8 mouse cellular contexts compared by ENCODE assay signal in genomic region chr17:25844396-25844901, GRCm38 (mm10). TPM values are rescaled to one million over a fixed set of nuclear protein-coding genes. Genes with fewer than 3 reads are reported as not detected.
DNase-seq lines count a peak whose midpoint lies in the region; ATAC-seq and TF ChIP-seq lines count a peak whose summit lies in the region.

Gene Rhot2, minus strand, starts transcription at chr17:25844851.

- peaks cover 77% of the 10 kb centered on the region for H3K36me3 ChIP-seq in heart, embryonic 10.5 days
- peaks cover 51% of the 10 kb centered on the region for H3K36me3 ChIP-seq in kidney, embryonic 16.5 days (ENCODE audit: insufficient read depth, low read length)
- 0 out of 2 replicates have a peak, but pooled peaks cover 2% of the 10 kb centered on the region for H3K36me3 ChIP-seq in liver, adult 2 months (ENCODE audit: control insufficient read depth, insufficient read depth, low read length)
- H3K36me3 ChIP-seq in myocyte (ENCODE audit: control insufficient read depth, insufficient read depth) = peaks cover 4% of the 10 kb centered on the region
- peaks cover 5% of the 10 kb centered on the region for H3K36me3 ChIP-seq in splenic B cell, adult 2 months (ENCODE audit: control insufficient read depth, insufficient read depth, low read length, poor library complexity, severe bottlenecking)

- H3ac ChIP-seq in myocyte (ENCODE audit: control insufficient read depth, insufficient read length) = peak within 1 kb of the TSS; percentile 59

- peak; percentile 94 for ATAC-seq in kidney, embryonic 16.5 days (ENCODE audit: low FRiP score, low TSS enrichment)

- H3K79me2 ChIP-seq in liver, adult 2 months (ENCODE audit: control insufficient read depth, insufficient read depth, low read length) = peaks cover 15% of the 10 kb centered on the region; the same call in 1 of the 2 replicates
- H3K79me2 ChIP-seq in myocyte (ENCODE audit: control insufficient read depth, insufficient read depth) = peaks cover 12% of the 10 kb centered on the region

- peak; percentile 94 for DNase-seq in A20 (ENCODE audit: low read depth, low spot score)
- peak; percentile 97 for DNase-seq in heart, embryonic 10.5 days (ENCODE audit: low spot score)
- DNase-seq in liver, adult 2 months (ENCODE audit: extremely low read depth, low read depth, low spot score) = peak; percentile 84
- peak; percentile 92 for DNase-seq in splenic B cell, adult 2 months (ENCODE audit: low read depth, low spot score)

- under 1% methylated on average over 21 of the region's 21 CpGs for WGBS in heart, embryonic 10.5 days
- WGBS in kidney, embryonic 16.5 days = 0% methylated on average over 21 of the region's 21 CpGs
- WGBS in liver, adult 2 months = under 1% methylated on average over 21 of the region's 21 CpGs

- H3K27me3 ChIP-seq in heart, embryonic 10.5 days (ENCODE audit: insufficient read depth, poor library complexity, severe bottlenecking) = no peaks in the 10 kb centered on the region
- H3K27me3 ChIP-seq in kidney, embryonic 16.5 days (ENCODE audit: insufficient read depth, low read length) = no peaks in the 10 kb centered on the region
- no peaks in the 10 kb centered on the region for H3K27me3 ChIP-seq in liver, adult 2 months (ENCODE audit: control insufficient read depth, insufficient read depth, low read length)
- no peaks in the 10 kb centered on the region for H3K27me3 ChIP-seq in myocyte (ENCODE audit: control insufficient read depth, insufficient read depth, insufficient read length)
- H3K27me3 ChIP-seq in splenic B cell, adult 2 months (ENCODE audit: control insufficient read depth, insufficient read depth, low read length, poor library complexity, severe bottlenecking) = no peaks in the 10 kb centered on the region

- peak within 1 kb of the TSS; percentile 81 for H3K4me2 ChIP-seq in kidney, embryonic 16.5 days (replicated peaks; ENCODE audit: low read depth, low read length)
- peak within 1 kb of the TSS; percentile 80 for H3K4me2 ChIP-seq in myocyte (ENCODE audit: low read depth)

- H3K4me3 ChIP-seq in bone marrow macrophage, adult 2 months (ENCODE audit: insufficient read depth, low read length) = peak within 1 kb of the TSS; percentile 79
- peak within 1 kb of the TSS; percentile 68 for H3K4me3 ChIP-seq in embryonic fibroblast, embryonic 13.5 days (ENCODE audit: insufficient read depth, low read length)
- H3K4me3 ChIP-seq in heart, embryonic 10.5 days = peak within 1 kb of the TSS; percentile 89
- H3K4me3 ChIP-seq in kidney, embryonic 16.5 days (ENCODE audit: low read length) = peak within 1 kb of the TSS; percentile 75
- H3K4me3 ChIP-seq in liver, adult 2 months (ENCODE audit: insufficient read depth, low read depth, low read length) = peak within 1 kb of the TSS; percentile 95
- peak within 1 kb of the TSS; percentile 42 for H3K4me3 ChIP-seq in myocyte

- TF ChIP-seq POLR2A in bone marrow macrophage, adult 2 months (IDR thresholded peaks at IDR 0.05; ENCODE audit: borderline replicate concordance, low read depth, low read length) = no peak
- TF ChIP-seq POLR2A in embryonic fibroblast, embryonic 13.5 days (IDR thresholded peaks at IDR 0.05; ENCODE audit: low read depth, low read length) = peak; percentile 82
- peak; percentile 83; the same call in 1 of the 2 replicates for TF ChIP-seq POLR2A in liver, adult 2 months (IDR thresholded peaks at IDR 0.05; ENCODE audit: extremely low read depth, insufficient read depth, low read length)
- TF ChIP-seq POLR2A in myocyte (IDR thresholded peaks at IDR 0.05; ENCODE audit: insufficient read length, low read depth) = peak; percentile 91

- H3K9ac ChIP-seq in kidney, embryonic 16.5 days (replicated peaks; ENCODE audit: low read length) = peak within 1 kb of the TSS; percentile 77
- H3K9ac ChIP-seq in liver, adult 2 months (ENCODE audit: low read depth, low read length) = peak within 1 kb of the TSS; percentile 96

- no peak for TF ChIP-seq CTCF in bone marrow macrophage, adult 2 months (IDR thresholded peaks at IDR 0.05; ENCODE audit: low read depth, low read length)
- no peak for TF ChIP-seq CTCF in embryonic fibroblast, embryonic 13.5 days (IDR thresholded peaks at IDR 0.05; ENCODE audit: borderline replicate concordance, insufficient read depth, low read length)
- TF ChIP-seq CTCF in liver, adult 2 months (IDR thresholded peaks at IDR 0.05; ENCODE audit: low read depth, low read length) = peak; percentile 61

- no peaks in the 10 kb centered on the region for H3K9me3 ChIP-seq in heart, embryonic 10.5 days
- H3K9me3 ChIP-seq in kidney, embryonic 16.5 days (ENCODE audit: low read length) = no peaks in the 10 kb centered on the region

- H3K27ac ChIP-seq in bone marrow macrophage, adult 2 months (ENCODE audit: insufficient read depth, low read depth, low read length) = peak within 1 kb of the TSS; percentile 51
- H3K27ac ChIP-seq in embryonic fibroblast, embryonic 13.5 days (ENCODE audit: insufficient read depth, low read length) = peak within 1 kb of the TSS; percentile 49
- H3K27ac ChIP-seq in heart, embryonic 10.5 days = peak within 1 kb of the TSS; percentile 96
- peak within 1 kb of the TSS; percentile 85 for H3K27ac ChIP-seq in kidney, embryonic 16.5 days (ENCODE audit: low read length)
- peak within 1 kb of the TSS; percentile 76 for H3K27ac ChIP-seq in liver, adult 2 months (replicated peaks; ENCODE audit: insufficient read depth, low read depth, low read length)

- H3K4me1 ChIP-seq in bone marrow macrophage, adult 2 months (ENCODE audit: control insufficient read depth, insufficient read depth, low read length) = peaks cover 10% of the 10 kb centered on the region
- H3K4me1 ChIP-seq in embryonic fibroblast, embryonic 13.5 days (ENCODE audit: control insufficient read depth, insufficient read depth, low read length) = 0 out of 2 replicates have a peak, but pooled peaks cover 6% of the 10 kb centered on the region
- H3K4me1 ChIP-seq in heart, embryonic 10.5 days = peaks cover 32% of the 10 kb centered on the region
- H3K4me1 ChIP-seq in kidney, embryonic 16.5 days (ENCODE audit: insufficient read depth, low read length) = peaks cover 16% of the 10 kb centered on the region
- peaks cover 15% of the 10 kb centered on the region for H3K4me1 ChIP-seq in liver, adult 2 months (ENCODE audit: control insufficient read depth, insufficient read depth, low read length)

TF ChIP-seq in myocyte, 11 proteins besides CTCF, POLR2A, EP300 and RAD21:
- TF ChIP-seq TCF12 (IDR thresholded peaks at IDR 0.05; ENCODE audit: insufficient read depth, poor library complexity, severe bottlenecking) (no peak), MYOD1 (IDR thresholded peaks at IDR 0.05; ENCODE audit: control insufficient read depth in 1 of 3, insufficient read length in 2 of 3, low read depth in 2 of 3) (no peak), E2F4 (IDR thresholded peaks at IDR 0.05; ENCODE audit: insufficient read depth) (no peak), CEBPB (IDR thresholded peaks at IDR 0.05; ENCODE audit: insufficient read depth, poor library complexity, severe bottlenecking) (no peak), MYOG (IDR thresholded peaks at IDR 0.05; ENCODE audit: control insufficient read depth in 1 of 3, insufficient read depth in 1 of 3, insufficient read length in 2 of 3, low read depth in 2 of 3) (peak in 1 of 3 experiments; percentile 4), SRF (IDR thresholded peaks at IDR 0.05; ENCODE audit: control insufficient read depth, insufficient read length, low read depth) (no peak), USF1 (IDR thresholded peaks at IDR 0.05; ENCODE audit: low read depth) (no peak), REST (IDR thresholded peaks at IDR 0.05; ENCODE audit: insufficient read depth, insufficient read length) (no peak), POLR2AphosphoS2 (IDR thresholded peaks at IDR 0.05; ENCODE audit: insufficient read length, low read depth) (peak; percentile 84)

RNA-seq across cellular contexts. Expression of gene Rhot2, which starts in this region (rescaled TPM):
- polyA plus RNA-seq in bone marrow macrophage, adult 2 months (2012; ENCODE audit: insufficient read depth, insufficient read length, missing spikeins) = 30.8 and 35.1 TPM in 2 replicates
- 21.0 and 29.7 TPM in 2 replicates for polyA plus RNA-seq in embryonic fibroblast, embryonic 13.5 days (2011; ENCODE audit: insufficient read length, low read depth, missing spikeins)
- 29.0 and 29.8 TPM in 2 replicates for polyA plus RNA-seq in heart, embryonic 10.5 days (2016; fragmentation: Nextera tagmentation; extraction: Ambion mirVana)
- 29.3 and 32.5 TPM in 2 replicates for polyA plus RNA-seq in kidney, embryonic 16.5 days (2015; fragmentation: Nextera tagmentation; extraction: Ambion mirVana)
- total RNA-seq in liver, adult 2 months (2014; rRNA removed) = 18.0 and 20.9 TPM in 2 replicates
- polyA plus RNA-seq in liver, adult 2 months (2012; rRNA removed) = 63.0 and 71.1 TPM in 2 replicates
- polyA plus RNA-seq in myocyte (2012; fragmentation: generic; extraction: Trizol) = 48.3 TPM

Comparison
In these comparisons a context has a peak if more than half of its experiments do, and no peak if none do; other contexts are left out.
1. Peak in every context shown above with its lines: DNase-seq, ATAC-seq, H3K4me3 ChIP-seq and H3K27ac ChIP-seq.
2. H3K4me3 ChIP-seq: peak in every context shown above with its lines; median percentile 95 in liver, adult 2 months; 89 in heart, embryonic 10.5 days; 79 in bone marrow macrophage, adult 2 months; 75 in kidney, embryonic 16.5 days; 68 in embryonic fibroblast, embryonic 13.5 days; 42 in myocyte.